Mouse (Mus musculus) layer of hippocampus, adult 2 months (tissue): ENCODE measurements around the gene Gm49387. TPM values are rescaled to one million over a fixed set of nuclear protein-coding genes. Genes with fewer than 3 reads are reported as not detected.

Source experiments
- DNase-seq, 2 experiments: peaks; one replicate each; pipeline ENCODE4 v3.0.0; 2022; ENCODE audit warnings: low spot score in 2 of 2
- H3K27ac ChIP-seq: fragments of 200-600 bp; 2 replicates; pipeline ENCODE4 v1.8.1; 2022
- H3K4me3 ChIP-seq: fragments of 200-600 bp; 2 replicates; pipeline ENCODE4 v1.8.1; 2022; ENCODE audit warnings: mild to moderate bottlenecking
- CTCF ChIP-seq: fragments of 200-600 bp; conservative IDR thresholded peaks from 2 replicates; pipeline ENCODE4 v1.8.1; 2022; ENCODE audit warnings: antibody characterized with exemption, mild to moderate bottlenecking, moderate library complexity
- total RNA-seq, 2 experiments: library from RNA; stranded (reverse); gene quantifications; 2 replicates each; pipeline ENCODE4 v1.2.3; 2021

The Gm49387 gene
- total RNA-seq, 2 experiments from 2014 or later: 0.95 TPM; not detected in 1

DNA sequence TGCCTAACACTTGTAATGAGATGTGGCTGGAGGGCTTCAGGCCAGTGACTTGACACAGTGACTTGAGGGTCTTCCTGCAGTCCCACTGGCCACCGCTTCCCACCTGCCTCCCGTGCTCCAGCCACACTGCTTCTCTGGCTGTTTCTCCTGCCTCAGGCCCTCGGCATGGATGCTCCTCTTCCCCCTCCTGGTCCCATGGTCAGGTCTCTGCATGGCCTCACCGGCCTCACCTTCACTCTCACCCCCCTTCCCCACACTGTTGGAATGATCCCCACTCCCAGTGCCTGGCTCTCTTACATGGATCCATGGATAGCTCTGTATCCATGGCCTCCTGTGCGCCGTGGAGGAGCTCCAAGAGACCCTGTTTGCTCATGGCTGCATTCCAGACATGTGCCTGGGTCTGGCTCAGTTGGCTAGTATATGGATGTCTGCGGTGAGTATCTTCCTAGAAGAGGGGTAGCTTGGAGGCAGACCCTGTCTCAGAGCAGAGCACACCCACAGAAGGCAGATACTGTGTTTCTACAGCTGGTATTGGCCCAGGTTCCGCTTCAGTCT is 17.5 kb upstream of the Gm49387 start:
- Histone ChIP-seq H3K27ac (peak overlapping the region; percentile 97), H3K4me3 (no peak overlapping the region)
- TF ChIP-seq CTCF: no peak
- no peak for DNase-seq

DNA sequence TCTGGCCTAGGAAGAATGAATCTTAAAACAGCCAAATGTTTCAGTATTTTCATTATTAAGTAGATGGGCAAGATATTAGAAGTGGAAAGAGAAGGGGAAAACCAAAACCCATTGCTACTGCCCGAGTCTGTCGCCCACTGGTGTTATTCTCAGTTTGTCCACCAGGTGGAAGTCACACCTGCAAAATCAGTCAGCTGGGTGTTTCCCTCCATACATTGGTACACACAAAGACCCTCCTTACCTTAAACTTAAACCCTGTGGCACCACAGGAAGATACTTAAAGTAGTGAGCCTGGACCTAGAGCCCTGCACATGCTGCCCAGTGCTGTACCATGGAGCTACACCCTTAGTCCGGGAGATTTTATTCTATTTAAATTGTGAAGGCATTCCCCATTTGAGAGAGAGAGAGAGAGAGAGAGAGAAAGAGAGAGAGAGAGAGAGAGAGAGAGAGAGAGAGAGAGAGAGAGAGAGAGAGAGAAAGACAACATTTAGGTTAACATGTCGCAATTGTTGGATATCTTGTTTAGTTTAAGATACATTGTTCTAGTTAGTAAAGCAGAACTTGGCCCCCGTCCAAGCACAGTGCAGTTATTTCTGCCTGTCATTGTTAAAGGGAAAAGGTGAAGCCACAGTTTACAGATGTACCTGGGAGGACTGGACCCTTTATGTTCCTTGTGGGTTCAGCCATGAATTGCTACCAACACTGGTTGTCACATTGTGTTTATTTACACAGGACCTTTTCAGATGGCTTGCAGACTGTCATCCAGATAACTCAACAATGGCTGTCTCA is 16.4 kb upstream of the Gm49387 start:
- TF ChIP-seq CTCF: peak; percentile 99
- peak in 1 of 2 experiments; percentile 86 for DNase-seq
- Histone ChIP-seq H3K4me3 (no peak overlapping the region), H3K27ac (peak overlapping the region; percentile 97)

DNA sequence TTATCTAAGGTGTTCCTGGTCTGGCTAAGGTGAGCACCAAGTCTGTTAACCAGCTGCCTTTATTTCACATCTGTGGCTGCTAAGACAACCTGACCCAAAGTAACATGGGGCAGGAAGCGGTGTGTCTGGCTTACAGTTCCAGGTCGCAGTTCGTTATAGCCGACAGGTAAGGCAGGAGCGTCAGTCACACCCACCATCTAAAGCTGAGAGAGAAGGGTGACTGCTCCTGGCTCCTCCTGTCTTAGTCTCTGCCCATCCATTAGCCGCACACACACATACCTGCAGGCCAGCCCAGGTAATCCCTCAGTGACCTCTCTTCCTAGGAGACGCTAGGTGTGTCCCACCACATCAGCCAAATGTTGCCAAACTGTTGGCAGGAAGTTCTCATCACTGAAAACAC is 15.7 kb upstream of the Gm49387 start:
- no peak for DNase-seq
- Histone ChIP-seq H3K4me3 (no peak overlapping the region), H3K27ac (no peak overlapping the region; the same call in 1 of the 2 replicates)
- TF ChIP-seq CTCF: no peak

DNA sequence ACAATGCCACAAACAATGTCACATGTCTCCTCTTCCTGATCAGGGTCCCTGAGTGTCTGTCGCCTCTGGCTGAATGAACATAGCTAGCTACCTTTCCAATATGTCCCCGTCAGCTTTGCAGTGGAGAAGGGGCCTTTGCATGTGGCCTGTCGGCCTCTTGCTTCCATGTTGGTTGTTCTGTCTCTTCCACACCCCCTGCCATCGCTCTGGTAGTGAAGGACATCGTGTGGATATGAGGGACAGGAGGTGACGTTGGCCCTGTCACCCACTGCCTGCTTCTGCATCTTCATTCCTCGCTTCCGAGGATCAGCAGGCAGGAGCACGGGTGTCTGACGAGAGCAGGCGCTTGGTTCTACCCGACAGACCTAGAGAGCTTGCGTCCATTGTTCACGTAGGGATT is 14.7 kb upstream of the Gm49387 start:
- H3K4me3 ChIP-seq: no peak overlapping the region
- no peak overlapping the region for H3K27ac ChIP-seq
- DNase-seq: no peak
- TF ChIP-seq CTCF: no peak

DNA sequence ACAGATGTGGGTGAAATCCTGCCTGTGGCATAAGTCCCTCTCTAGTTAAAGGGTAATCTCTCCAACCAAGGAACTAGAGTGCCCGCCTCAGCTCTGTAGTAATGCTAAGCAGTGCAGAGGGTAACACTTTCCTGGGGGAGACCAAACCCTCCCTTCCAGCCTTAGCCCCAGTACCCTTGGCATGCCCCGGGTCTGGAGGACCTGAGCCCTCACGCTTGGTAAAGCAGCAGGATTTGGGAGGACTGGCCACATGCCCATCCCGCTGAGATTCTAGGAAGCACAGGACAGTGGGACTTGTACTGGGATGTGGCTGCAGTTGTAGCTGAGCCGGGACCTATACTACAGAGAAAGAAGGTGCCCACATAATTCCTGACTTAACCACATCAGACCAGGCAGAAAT is 14.1 kb upstream of the Gm49387 start:
- no peak for DNase-seq
- no peak overlapping the region for H3K27ac ChIP-seq
- TF ChIP-seq CTCF: no peak
- H3K4me3 ChIP-seq: no peak overlapping the region

DNA sequence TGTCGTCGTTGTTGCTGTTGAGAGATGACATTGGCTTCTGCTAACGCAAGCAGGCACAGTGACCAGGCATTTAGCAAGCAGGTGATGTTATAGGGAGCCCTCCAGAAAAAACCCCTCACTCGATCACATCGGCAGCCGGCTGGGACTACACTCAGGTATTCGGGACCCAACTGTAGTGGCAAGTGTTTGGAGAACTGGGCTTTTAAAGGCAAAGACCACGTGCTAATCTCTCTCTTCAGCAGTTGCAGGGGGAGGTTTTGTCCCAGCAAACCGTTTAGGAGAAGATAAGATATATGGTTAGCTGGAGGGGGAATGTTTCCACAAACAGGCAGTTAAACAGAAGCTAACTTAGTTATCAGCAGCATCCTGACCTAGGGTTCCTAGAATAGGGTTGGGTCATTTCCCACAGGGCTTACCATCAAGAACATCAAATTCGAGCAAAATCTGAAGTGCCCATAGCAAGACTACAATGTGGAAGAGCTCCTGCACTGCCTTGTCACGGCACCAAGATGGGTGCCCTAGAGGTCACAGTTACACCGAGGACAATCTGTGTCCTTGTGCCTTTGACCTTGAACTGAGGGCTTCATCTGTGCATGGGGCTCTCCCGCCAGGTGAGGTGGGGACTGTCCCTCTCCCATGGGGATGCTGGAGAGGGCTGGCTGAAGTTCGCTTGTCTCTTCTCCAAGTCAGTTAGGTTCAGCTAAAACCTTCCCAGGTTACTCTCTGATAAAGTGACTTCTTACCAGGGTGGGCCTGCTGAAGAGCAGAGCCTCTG is 12.6 kb upstream of the Gm49387 start:
- DNase-seq: no peak
- TF ChIP-seq CTCF: no peak
- no peak overlapping the region for H3K27ac ChIP-seq
- no peak overlapping the region for H3K4me3 ChIP-seq

DNA sequence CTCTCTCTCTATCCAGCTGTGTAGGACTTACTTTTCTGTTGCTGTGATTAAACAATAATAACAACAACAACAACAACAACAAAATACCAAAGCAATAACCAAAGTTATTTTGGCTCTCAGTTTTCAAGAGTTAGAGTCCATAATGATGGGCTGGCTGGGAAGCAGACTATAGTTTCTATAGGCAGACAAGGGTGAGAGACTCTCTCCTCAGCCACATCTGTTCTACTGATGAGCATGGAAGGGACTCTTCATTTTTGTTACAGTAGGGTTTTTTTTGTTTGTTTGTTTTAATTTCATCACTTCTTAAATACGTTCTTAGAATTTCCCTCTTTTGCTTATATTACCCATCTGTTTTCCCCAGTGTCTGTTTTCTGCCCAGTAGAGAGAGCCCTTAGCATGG is 11.9 kb upstream of the Gm49387 start:
- DNase-seq: no peak
- no peak overlapping the region for H3K27ac ChIP-seq
- no peak overlapping the region for H3K4me3 ChIP-seq
- TF ChIP-seq CTCF: no peak

DNA sequence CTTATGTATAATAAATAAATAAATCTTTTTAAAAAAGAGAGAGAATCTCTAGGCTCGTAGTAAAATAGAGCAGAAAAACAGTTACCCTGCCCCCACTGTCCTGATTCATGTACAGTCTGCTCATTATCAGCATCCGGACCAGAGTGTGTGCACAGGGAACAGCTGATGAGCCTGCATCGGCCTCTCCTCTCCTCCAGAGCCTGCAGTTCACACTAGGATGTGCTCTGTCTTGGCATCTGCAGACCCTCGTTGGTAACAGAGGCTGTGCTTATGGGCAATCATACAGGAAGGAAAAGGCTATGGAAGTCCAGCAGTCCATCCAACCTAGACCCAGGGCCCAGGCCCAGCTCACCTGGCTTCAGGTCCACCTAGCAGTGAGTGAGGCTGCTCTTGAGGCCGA is 11.4 kb upstream of the Gm49387 start:
- Histone ChIP-seq H3K4me3 (no peak overlapping the region), H3K27ac (no peak overlapping the region)
- no peak for DNase-seq
- TF ChIP-seq CTCF: no peak

DNA sequence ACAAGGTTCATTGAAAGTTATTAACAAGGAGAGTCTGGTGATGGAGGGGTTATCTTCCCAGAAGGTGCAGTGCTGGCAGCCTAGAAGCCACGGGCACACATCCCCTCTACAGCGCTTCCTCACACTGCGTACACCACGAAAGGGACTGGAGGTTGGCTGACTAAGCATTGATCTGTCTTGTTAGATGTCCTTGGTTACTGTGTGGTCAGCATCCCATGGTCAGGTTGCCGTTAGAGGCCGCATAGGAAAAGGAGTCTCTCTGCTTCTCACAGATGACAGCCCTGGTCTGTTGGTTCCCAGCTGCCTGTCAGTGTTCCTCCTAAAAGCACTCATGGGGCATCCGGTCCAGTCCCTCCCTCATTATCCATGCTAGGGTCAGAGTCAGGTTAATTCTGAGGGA is 10.5 kb upstream of the Gm49387 start:
- no peak for TF ChIP-seq CTCF
- no peak for DNase-seq
- Histone ChIP-seq H3K4me3 (no peak overlapping the region), H3K27ac (no peak overlapping the region)

DNA sequence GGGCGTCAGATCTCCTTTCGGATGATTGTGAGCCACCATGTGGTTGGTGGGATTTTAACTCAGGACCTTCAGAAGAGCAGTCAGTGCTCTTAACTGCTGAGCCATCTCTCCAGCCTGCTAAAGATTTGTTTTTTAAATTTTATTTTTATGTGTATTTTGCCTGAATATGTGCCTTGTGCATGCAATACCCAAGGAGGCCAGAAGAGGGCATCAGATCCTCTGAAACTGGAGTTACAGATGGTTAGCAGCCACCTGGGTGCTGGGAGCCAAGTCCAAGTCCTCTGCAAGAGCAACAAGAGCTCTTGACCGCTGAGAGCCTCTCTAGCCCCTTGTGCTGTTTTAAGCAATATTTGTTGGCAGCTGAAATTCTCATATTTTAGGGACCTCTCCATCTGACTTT is 9.7 kb upstream of the Gm49387 start:
- no peak for DNase-seq
- no peak overlapping the region for H3K27ac ChIP-seq
- peak; percentile 60 for TF ChIP-seq CTCF

DNA sequence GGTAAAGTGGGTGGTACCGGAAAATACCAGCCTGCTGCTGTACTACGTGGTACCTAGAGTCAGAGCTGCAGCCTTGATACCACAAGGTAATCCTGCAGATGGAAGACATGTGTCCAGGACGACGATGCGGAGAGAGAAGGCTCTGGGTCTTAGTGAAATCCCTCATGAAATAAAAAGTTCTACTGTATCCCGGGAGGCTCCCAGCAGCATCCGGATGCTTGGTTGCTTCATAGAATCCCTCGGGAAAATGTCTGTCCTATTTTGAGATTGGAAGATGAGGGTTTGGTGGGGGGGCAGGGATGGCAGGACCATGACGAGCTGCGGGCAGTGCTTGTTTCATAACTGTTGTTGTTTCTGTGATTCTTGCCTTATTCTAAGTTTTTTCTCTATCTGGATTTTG is 7.3 kb upstream of the Gm49387 start:
- no peak for DNase-seq
- Histone ChIP-seq H3K4me3 (no peak overlapping the region), H3K27ac (no peak overlapping the region)
- no peak for TF ChIP-seq CTCF

More for the DNA sequence above, 9.7 kb upstream of the Gm49387 start:
- no peak overlapping the region for H3K4me3 ChIP-seq

DNA sequence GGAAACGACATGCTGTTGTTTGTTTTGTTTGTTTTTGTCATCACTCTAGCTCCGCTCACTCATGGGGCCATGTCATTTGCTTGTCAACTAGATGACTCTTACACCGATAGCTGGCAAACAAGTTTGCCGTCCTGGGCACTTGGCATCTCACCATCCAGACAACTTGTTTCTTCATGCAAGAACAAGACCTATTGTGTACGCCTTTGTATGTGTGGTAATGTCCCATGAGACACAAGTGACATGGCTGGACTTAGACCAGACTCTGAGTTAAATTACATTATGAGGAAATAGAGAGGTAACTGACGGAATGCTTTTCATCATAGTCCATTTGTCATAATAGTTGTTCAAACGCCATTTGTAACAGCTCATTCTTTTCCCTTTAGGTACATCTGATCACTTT is 5.2 kb upstream of the Gm49387 start:
- TF ChIP-seq CTCF: no peak
- DNase-seq: no peak
- no peak overlapping the region for H3K27ac ChIP-seq
- H3K4me3 ChIP-seq: no peak overlapping the region

DNA sequence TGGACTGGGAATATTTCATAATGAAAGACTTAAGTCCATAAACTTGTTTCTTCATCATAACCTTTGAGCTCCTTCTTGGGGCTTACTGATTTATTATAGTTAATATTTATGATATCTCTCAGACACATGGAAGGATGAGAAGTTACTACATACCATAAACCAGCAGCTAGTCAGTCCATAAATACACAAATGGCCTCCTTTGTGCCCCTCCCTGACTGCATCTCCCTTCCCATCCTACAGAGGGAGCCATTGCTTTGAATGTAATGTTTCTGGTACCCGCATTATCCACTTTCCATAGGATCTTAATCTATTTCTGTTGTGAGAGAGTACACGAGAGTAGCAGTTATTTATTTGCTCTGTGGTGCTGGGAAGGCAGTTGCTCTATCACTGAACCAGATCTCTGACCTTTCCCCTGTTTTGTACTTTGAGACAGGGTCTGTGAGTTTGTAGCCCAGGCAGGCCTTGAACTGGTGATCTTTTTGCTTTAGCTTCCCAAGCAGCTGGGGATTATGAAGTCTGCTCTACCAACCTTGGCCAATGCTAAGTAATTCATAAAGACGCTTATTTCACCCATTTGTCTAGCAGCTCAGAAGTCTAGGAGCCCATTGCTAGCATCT is 4.4 kb upstream of the Gm49387 start:
- Histone ChIP-seq H3K4me3 (no peak overlapping the region), H3K27ac (no peak overlapping the region)
- peak; percentile 75 for TF ChIP-seq CTCF
- DNase-seq: no peak
